Mouse (Mus musculus) retina, adult 2 months (tissue): Measurements from ENCODE around the gene Nid2.

ENCODE experiments used
- DNase-seq: peaks from one replicate; pipeline ENCODE4 v3.0.0-alpha.2; 2012; ENCODE audit warnings: low read depth, low spot score

Gene Nid2

DNA sequence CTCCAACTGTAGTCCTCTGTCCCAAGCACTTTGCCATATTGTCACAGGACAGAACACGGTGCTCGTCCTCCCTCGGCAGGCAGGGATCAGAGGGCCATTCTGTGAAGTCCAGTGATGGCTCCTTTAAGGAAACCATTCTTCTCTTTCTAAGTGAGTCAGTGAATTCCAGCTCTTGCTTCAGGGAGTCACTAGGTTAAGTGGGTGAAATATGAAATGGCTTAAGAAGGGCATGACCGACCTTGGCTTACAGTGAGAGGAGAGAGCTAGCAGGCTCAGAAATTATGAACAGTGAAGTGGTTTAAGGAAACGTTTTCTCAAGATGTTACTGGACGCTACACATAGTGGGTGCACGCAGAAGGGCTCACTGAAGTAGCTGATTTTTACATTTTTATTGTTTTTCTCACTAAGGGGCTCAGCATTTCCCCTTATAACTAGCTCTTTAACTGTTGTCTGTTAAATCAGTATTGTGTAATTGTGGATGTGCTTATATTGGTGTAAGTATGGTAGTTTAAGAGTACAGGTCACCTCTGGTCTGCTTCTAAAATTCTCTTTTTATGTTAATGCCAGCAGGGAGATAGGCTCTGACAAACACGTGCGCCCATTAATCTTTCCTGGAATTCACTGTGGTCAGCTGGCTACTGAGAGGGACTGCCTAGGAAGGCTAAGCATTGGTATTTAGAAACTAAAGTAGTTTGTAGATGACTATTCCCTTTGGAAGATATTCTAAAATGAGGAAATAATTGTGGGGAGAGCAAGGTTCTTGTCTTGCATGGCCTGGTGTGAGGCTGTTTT is 34.9 kb downstream of the Nid2 start:
- DNase-seq = no peak

DNA sequence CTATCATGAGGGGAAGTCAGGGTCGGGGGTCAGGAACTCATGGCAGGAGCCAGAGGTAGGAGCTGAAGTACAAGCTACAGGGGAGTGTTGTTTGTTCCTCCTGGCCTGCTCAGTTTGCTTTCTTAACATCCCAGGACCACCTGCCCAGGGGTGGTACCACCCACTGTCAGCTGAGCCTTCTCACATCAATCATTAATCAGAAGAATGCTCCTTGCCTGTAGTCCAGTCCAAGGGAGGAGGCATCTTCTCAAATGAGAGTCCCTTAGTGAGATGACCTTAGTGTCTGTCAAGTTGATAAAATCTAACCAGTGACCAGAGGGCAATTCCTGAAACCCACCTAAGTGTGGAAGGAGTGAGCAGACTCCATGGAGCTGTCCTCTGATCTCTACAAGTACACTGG is 37.4 kb downstream of the Nid2 start:
- DNase-seq = no peak

DNA sequence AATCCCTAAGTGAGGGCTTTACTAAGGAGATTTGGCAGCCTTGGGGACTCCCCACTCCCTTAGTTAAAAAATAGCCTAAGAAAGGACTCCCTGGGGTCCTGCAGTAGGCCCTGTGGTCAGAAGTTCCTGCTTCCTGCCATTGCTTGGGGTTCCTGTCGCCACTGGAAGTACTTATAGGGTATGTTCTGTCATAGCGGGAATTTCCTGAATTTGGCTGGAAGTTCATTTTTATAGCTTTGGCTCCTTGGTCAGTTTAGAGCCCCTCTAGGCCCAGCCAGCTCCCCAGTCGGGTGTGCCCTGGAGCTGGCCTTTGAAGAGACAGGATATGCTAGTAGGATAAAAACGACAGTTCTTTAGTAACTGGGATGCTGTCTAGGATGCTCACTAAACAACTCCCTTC is 43.8 kb downstream of the Nid2 start:
- no peak for DNase-seq

DNA sequence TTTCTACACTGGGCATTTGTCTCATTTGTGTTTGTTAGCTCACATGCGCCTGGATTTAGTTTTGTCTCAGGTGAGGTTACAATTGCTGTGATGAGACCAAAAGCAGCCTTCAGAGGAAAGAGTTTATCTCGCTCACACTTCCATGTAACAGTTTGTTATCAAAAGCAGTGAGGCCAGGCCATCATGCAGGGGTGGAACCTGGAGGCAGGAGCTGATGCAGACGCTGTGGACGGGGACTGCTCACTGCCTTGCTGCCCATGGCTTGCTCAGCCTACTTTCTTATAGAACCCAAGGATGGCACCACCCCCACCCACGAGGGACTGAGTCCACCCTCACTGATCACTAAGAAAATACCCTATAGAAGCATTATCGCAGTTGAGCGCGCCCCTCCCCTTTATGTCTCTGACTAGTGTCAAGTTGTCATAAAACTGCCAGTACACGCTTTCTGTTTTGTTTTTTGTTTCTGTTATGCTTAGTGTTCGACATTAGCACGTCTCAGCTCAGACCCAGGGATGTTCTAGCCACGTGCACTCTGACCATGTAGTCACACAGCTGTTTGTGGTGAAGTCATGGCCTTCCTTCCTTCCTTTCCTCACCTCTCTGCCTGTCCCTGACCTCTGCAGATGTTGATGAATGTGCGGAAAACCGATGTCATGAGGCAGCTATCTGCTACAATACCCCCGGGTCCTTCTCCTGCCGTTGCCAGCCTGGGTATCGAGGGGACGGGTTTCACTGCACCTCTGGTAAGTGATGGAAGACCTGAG is 45.7 kb downstream of the Nid2 start:
- no peak for DNase-seq

DNA sequence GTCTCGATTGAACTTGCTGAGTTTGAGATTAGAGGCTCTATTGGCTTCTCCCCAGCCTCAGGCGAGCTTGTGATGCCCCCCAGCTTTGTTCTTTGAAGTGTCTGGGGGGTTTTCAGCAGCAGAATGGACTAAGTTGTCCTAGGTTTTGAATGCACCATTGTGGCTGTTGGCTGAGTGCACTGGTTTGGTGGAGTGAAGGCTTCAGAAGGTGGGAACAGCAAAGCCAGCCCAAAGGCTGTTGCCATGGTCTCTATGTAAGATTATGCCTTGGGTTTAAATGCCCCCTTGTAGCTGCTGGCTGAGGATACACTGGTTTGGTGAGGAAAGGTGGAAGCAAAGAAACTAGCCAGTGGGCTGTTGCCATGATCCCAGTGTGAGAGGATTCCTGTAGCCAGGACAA is 49.4 kb downstream of the Nid2 start:
- DNase-seq = no peak

DNA sequence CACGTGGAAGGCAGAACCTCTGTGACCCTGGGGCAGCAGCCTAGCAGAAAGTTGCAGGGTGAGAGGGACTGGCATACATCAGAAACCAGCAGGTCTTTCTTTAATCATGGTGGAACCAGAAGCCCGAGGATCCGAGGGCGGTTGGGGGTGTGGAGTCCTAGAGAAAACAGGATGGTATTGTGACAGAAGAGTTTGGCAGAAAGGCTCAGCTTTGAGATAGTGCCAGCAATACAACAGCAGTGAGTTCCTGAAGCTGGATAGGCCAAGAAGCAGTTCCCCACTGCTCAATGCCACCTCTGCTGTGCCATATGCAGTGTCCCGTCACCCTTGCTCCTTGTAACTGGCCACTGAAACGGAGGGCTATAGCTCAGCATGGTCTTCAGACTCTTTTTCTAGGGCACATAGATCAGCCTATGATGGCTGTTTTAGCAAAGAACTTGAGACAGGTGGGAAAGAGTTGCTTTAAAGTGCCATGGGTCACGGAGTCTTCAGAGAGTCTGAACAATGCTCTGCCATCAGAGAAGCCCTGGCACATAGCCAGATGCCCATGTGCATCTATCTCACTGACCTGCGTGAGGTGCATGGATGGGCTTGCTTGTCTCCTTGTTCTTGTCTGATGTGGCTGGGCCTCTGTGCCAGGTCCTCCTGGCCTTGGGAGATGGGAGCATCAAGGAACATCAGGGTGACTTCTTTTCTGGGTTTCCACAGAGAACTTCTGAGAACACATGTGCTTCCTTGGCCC is 50.6 kb downstream of the Nid2 start:
- DNase-seq = no peak

DNA sequence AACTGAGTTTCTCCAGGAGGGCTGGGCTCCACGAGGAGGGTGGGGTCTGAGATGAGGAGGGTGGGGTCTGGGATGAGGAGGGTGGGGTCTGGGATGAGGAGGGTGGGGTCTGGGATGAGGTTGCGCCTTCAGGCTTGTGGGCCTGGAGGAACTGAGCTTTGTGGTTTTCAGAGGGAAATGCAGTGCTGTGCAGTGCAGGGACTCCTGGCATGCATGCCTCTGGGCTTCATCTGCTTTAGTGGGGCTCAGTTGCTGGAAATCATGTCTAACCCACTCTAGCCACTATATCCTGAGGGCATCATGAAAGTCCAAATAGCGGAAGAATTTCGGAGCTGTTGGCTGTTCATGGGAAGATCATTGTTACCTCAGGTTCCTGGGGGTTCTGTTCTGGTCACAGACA is 52.2 kb downstream of the Nid2 start:
- DNase-seq = no peak

DNA sequence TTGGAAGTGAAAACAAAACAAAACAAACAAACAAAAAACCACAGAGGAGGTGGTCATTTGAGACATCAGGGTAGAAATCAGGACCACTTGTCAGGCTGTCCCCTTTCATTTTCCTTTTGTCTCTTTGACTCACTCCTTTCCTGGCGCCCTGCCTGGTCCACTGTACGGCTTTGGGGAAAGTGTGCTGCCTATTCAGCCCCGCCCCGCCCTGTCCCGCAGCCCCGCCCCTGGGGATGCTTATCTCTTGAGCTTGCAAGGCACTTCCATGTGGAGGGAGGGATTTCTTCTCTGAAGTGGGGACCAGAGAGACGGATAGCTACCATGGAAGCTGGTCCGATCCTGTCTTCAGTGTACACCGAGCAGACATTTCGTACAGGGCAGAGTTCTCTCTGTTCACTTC is 52.6 kb downstream of the Nid2 start:
- no peak for DNase-seq

DNA sequence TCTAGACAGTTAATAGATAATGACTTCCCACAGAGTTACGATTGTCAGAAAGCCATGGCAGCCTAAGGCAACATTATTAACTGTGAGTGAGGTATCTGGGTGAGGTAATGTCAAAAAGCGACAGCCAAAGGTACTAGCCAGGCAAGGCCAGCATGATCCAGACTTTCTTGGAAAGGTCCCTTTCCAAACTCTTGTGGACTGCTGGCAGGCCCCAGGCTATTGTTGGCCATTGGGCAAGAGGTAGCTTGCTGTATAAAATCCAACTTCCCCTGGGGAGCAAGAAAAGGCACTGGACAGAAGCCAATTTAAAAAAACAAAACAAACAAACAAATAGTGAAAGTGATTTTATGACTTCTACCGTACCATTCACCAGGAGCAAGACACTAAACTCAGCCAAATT is 56.3 kb downstream of the Nid2 start:
- DNase-seq = no peak

DNA sequence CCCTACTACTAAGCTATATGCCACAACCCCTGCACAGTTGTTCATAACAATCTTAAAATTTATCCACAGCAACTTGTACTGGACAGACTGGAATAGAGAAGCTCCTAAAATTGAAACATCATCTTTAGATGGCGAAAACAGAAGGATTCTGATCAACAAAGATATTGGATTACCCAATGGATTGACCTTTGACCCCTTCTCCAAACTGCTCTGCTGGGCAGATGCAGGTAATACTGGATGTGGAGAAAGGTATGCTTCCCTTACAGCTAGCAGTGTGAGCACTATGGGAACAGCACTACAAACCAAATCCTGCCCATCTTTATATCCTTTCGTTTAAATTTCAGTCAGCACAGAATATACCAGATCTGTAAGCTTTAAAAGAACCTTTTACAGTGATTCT is 56.8 kb downstream of the Nid2 start:
- no peak for DNase-seq

DNA sequence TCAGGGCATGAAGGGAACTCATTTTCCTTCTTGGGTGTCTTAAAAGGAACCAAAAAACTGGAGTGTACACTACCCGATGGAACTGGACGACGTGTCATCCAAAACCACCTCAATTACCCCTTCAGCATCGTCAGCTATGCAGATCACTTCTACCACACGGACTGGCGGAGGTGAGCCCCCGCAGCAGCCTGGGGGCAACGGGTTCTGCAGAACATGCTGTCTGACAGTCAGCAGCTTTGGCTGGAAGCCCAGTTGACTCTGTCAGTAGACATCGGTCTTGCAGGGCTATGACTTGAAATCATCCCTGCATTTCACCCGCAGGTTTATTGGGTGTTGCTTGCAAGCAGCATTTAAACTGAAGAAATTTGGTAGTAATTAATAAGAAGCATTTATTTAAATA is 58.9 kb downstream of the Nid2 start:
- no peak for DNase-seq

DNA sequence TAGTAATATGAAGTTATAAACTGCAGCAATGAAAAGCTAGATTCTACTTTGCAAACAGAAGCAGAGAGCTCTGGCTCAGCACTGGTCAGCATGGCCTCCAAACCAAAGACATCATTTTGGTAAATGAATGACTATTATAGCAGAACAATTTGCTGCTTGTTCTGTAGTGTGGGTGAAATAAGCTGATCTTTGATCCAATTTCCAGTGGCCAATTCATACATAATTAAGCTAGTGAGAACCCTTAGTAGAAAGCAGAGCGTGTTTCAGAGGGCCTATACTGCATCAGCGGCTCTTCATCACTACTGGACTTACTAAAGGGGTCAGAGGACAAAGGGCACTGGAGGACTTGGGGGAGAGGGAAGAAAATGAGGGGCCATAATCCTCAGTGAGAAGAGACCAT is 62.0 kb downstream of the Nid2 start:
- no peak for DNase-seq

DNA sequence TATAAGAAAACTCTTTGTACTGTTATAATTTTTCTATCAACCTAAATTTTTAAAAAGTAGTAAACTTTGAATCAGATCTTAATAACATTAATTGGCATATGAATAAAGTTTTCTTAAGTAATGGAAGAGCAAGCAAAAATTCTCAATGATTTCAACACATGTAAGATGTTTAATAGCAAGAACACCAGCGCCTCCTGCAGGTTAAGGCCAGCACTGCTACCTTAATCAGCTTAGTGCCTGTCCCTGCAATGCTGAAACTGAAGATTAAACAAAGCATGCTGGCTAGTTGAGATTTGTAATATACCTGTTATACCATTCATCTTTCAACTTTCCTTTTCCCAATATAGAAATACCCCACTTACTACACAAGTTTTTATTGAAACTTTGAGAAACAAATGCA is 66.9 kb downstream of the Nid2 start:
- peak; percentile 53 for DNase-seq

DNA sequence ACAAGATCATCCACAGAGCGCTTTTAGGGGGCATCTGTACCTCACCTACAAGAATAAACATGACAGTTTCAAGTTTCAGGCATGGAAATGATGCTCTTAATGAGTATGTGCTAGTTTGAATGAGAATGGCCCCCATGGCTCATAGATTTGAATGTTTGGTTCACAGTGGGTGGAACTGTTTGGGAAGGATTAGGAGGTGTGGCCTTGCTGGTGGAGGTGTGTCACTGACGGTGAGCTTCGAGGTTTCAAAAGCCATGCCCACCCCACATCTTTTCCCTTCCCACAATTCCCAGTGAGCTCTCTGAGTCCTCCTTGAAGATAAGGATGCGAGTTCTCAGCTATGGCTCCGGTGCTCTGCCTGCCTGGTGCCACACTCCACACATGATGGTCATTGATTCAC is 70.6 kb downstream of the Nid2 start:
- no peak for DNase-seq

DNA sequence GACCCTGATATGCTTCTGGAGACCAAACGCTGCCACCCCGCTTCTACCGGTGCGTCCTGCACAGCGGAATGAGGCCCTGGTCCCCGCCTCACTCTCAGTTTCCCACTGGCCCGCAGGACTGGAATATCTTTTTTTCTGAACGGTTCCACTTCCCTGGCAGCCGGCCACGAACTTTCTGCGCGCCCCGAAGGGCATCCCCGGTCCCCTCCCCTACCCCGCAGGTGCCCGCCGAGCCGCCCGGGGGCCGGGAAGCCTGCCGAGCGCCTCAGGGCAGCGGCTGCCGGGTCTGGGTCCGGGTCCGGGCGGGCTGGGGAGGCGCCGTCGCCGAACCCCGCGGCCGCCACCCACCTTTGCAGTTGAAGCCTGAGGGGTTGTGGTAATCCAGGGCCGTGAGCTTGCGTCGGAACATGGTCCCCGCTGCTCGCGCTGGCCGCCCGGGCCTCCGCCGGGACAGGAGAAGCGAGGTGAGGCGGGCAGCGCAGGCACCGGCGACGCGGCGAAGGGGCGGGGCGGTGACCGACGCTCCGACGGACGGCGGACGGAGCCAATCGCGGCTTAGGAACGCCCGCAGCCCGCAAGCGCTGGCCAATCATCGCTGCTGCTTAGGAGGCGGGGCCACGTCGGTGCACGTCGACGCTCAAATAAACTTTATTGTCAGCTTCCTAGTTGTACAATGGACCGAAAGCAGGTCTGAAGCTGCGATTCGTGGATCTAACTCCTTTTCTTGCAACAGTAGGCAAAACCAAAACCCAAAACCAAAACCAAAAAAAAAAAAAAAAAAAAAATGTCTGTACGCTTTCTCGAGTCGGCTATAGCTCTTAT is 72.5 kb downstream of the Nid2 start, which contains the start of gene Rtraf:
Gene Rtraf, minus strand, starts transcription at position 504 of the 822 bp plus-strand sequence.
- peak; percentile 91 for DNase-seq

DNA sequence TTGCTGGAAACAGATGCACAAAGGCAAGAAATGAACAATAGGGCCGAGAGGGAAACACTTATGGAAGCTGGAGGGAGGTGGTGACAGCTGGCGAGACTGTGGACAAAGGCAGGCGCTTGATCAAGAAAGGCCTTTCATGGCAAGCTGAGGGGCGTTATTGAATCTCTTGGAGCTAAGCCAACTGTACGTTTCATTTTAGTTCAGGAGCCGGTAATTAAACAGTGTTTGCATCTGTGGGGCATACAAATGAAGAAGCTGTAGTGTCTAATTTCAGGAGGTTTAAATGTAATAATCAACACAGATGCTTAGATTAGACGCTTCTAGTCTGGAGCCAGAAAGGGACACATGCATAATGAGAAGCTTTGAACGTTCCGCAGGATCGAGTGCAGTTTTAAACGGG is 74.4 kb downstream of the Nid2 start:
- DNase-seq = no peak

DNA sequence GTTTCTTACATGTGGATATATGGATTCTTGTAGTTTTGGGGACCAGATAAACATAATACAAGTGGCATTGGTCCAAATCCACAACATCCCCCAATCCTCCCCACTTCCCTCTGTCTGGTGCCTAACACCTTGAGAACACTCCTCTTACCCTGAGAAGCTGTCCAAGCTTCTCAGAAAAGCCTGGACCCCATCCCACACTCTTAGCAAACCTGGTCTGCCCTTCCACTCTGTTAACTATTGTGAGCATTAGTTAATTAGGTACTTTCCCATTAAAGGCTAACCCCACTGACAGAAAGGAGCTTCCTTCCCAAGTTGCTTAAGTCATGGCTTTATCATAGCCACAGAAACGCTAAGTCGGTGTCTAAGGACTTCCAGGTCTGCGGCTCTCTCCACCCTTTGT is 85.2 kb downstream of the Nid2 start:
- DNase-seq = no peak

DNA sequence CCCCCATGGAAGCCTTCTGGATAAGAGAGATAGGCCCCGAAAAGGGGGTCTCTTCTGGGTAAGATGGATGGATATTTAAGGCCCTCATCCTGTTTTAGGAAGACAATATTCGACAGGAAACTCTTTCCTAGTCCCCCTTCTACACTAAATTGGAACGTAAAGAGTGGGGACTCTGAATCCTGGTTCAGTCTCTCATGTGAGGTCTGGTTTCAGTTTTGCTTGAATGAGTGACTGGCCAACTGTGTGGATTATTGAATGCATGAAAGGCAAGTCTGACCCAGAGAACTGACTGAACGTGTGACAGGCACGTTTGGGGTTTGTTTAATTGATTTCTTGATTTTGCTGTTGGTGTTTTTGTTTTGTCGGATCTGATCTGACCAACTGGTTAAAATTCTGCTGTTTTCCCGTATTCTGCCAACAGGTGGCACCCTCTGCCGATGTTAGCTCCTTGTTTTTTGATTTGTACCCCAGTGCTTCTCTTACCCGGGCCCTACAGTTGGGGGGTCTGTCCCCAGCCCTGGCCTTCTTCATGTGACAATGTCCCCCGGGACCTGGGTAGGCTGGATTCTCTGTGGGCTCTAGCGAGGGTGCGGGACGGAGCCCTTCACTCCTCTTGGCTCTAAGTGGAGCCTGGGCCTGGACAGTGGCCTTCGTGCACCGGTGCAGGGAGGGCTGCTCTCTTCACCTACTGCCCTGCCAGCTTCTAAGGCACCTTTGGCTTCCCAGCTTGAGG is 88.7 kb downstream of the Nid2 start:
- DNase-seq = no peak

DNA sequence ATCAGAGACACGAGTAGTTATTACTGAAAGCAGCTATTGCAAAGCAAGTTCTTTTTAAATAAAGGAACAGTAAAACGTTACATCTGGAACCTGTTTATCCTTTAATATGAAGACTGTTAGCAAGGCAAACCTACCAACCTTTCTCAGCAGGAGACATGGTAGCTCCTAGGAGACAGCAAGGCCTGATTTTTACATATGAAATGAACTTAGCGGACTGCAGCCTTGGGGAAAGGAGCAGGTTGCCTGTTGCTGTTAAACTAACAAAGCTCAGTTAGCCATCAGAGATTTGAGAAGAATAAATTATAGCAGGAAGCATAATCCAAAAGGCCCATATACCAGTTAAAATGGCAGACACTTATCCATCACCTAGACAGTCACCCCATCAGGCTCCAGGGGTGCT is 102.4 kb downstream of the Nid2 start:
- no peak for DNase-seq

DNA sequence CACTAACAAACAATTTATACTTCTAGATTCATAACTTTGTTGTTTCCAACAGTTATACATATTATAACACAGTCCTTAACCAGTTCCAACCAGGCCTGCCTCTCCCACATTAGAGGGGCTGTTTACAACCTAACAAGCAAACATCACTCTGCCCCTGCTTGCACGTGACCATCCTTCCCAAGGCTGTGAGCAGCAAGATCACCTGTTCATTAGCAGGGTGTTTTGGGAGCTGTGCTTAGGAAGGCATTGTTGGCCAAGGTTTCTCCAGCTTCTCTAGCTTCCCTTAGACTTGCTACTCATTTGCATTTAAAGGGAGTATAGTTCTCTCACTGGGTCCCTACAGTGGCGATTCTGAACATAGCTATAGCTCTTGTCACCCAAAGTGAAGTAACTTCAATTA is 107.2 kb downstream of the Nid2 start:
- no peak for DNase-seq
